Mouse (Mus musculus) megakaryocyte, adult 5-6 weeks (primary cell): ENCODE data around the gene Yars2. TPM values are rescaled to one million over a fixed set of nuclear protein-coding genes. Genes with fewer than 3 reads are reported as not detected.
A peak's percentile ranks its signal among the peaks of the same experiment; 100 is the strongest.
"Not testable (repeated sequence)": the region's sequence is repeated elsewhere in the genome, so short reads cannot be mapped to it uniquely, and the experiment has no call there.

Experiments used
- ATAC-seq: 2 replicates; pipeline ENCODE4 v1.8.0; 2016; ENCODE audit warnings: mild to moderate bottlenecking, inconsistent platforms; ENCODE audit not compliant: poor library complexity, severe bottlenecking
- total RNA-seq, 2 experiments: library from RNA; stranded (forward) in 1 of 2; stranded (reverse) in 1 of 2; fragments of 153-499, 151-499 nt in 1 of 2; fragments of 221-1000, 200-1000 nt in 1 of 2; gene quantifications; 2 replicates each; pipeline versions ENCODE4 v1.2.3 to v1.2.4; 2015 to 2017

Gene Yars2
- total RNA-seq (2015) = 17.6 and 22.9 TPM in 2 replicates
- 6.8 and 10.4 TPM in 2 replicates for total RNA-seq (2017)

GRCm38 (mm10) chr16:16302369-16303137 lies at the start of gene Yars2:
TSS of gene Yars2 (plus strand) at chr16:16302965.
- ATAC-seq = peak; percentile 97

GRCm38 (mm10) chr16:16253326-16254074 lies 49.3 kb upstream of the Yars2 start:
- ATAC-seq = no peak

GRCm38 (mm10) chr16:16255217-16255616 lies 47.5 kb upstream of the Yars2 start:
- ATAC-seq = no peak

GRCm38 (mm10) chr16:16255874-16256273 lies 46.9 kb upstream of the Yars2 start:
- no peak for ATAC-seq

- no peak for ATAC-seq
Observed at GRCm38 (mm10) chr16:16256672-16257071, 46.1 kb upstream of the Yars2 start.

GRCm38 (mm10) chr16:16260882-16261281 lies 41.9 kb upstream of the Yars2 start:
- no peak for ATAC-seq

GRCm38 (mm10) chr16:16261481-16261880 lies 41.3 kb upstream of the Yars2 start:
- no peak for ATAC-seq

GRCm38 (mm10) chr16:16262436-16262835 lies 40.3 kb upstream of the Yars2 start:
- ATAC-seq = no peak

- no peak for ATAC-seq
Observed at GRCm38 (mm10) chr16:16272978-16273377, 29.8 kb upstream of the Yars2 start.

- ATAC-seq = no peak
Observed at GRCm38 (mm10) chr16:16273752-16274151, 29.0 kb upstream of the Yars2 start.

- 0 out of 2 replicates have a peak, but pooled peaks have one; percentile 29 for ATAC-seq
Observed at GRCm38 (mm10) chr16:16303138-16303827, 518 bp downstream of the Yars2 start.

GRCm38 (mm10) chr16:16303888-16304287 lies 1.1 kb downstream of the Yars2 start:
- no peak for ATAC-seq

GRCm38 (mm10) chr16:16311319-16311718 lies 8.6 kb downstream of the Yars2 start:
- no peak for ATAC-seq

- ATAC-seq = no peak
Observed at GRCm38 (mm10) chr16:16325775-16326336, 23.1 kb downstream of the Yars2 start.

GRCm38 (mm10) chr16:16346420-16346819 lies 43.7 kb downstream of the Yars2 start:
- ATAC-seq = no peak

GRCm38 (mm10) chr16:16357908-16358307 lies 55.1 kb downstream of the Yars2 start:
- no peak for ATAC-seq

- ATAC-seq = peak; percentile 100
Observed at GRCm38 (mm10) chr16:16358481-16359100, 55.8 kb downstream of the Yars2 start, which contains the start of gene Dnm1l. TSS of gene Dnm1l (minus strand) at chr16:16358959.

- ATAC-seq = not testable (repeated sequence)
Observed at GRCm38 (mm10) chr16:16359101-16359482, 56.3 kb downstream of the Yars2 start.
